Mouse (Mus musculus): ENCODE measurements at regions not wholly inside any gene's neighbourhood (a gene's known extent, or its start where the extent isn't known, plus 50 kb on each side); places are given as distances from the start of the nearest gene placed in this dataset.

DNA sequence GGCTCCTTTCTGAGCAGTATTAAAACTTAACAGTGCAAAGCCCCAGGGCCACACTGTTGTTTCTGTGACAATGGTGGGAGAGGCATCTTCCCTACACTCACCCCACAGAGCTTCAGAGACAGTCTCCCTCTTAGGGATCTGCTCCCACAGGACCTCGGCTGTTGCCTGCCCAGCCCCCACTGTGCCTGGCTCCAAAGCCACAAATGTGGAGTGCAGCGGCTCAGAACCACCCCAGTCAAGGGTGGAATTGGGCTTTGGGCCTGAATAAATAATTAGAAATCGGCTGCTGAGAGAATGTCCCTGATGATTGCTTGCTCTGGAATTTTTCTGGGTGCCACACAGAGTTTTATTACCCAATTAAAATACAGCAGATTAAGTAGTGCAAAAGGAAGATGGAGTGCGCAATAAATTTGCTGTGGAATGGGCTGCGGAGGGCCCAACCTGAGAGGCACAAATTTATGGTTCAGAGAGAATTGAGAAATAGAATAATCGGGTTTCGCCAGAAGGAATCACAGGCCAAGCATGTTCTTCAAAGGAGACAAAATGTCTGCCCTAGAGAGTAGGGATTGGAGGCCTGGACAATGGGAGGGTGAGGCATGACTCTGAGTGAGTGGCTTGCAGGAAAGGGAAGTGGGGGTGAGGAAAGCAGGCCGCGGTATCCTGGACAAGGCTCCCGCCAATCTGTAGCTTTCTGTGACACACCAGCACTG is 56.4 kb downstream of the Cd24a start:
- no peak for DNase-seq (ENCODE audit: low spot score in 2 of 2)

DNA sequence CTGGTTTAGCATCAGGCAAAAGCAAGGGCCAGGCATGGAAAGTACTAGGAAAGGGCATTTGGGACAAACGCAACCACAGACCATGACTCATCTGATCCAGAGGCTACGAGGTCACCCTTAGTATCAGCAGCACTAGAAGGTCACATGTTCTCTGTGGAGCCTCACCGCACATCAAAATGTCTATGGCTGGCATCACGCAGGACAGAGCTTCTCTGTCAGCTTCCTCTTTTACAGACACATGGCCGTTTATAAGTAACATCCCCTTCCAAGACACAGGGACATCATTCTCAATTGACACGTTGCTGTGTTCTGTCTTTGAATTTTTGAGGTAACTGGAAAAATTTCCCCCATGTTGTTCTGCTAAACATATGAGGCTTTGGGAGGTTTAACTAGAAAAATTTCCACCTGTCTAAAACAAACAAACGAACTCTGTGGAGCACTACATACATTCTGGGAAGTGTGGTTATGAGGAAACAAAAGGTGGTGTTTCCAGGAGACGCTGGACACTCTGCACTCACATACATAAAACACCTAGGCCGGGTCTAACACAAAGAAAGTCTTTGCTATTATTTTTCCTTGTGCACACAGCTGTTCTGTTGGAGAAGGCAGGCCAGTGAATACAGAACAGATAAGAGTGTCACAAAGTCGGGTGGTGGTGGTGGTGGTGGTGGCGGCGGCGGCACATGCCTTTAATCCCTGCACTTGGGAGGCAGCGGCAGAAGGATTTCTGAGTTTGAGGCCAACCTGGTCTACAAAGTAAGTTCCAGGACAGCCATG is 63.3 kb downstream of the Cd24a start:
- DNase-seq (ENCODE audit: low spot score in 2 of 2) = no peak

GRCm38 (mm10) chr10:43646326-43646725 is 68.2 kb downstream of the Cd24a start:
- no peak for DNase-seq (ENCODE audit: low spot score in 2 of 2)

GRCm38 (mm10) chr10:43646965-43647364 is 68.9 kb downstream of the Cd24a start:
- DNase-seq (ENCODE audit: low spot score in 2 of 2) = no peak

DNA sequence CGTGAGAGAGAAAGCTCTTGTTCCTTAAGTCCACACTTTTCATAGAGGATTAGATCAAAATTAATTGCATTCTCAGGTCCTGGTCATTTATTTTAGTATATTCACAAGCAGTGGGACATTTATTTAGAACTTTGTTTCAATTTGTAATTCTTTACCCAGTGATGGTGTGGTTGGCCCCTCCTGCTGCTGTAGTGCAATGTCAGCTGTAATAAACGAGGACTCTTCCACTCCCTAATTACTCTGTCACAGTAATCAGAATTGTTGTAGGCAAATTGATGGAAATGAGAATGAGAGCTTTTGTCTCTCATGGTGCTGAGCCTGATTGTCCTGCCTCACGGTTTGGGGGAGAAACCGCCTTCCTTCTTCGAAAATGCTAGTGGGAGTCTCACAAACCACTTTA is 70.1 kb downstream of the Cd24a start:
- no peak for DNase-seq (ENCODE audit: low spot score in 2 of 2)

DNA sequence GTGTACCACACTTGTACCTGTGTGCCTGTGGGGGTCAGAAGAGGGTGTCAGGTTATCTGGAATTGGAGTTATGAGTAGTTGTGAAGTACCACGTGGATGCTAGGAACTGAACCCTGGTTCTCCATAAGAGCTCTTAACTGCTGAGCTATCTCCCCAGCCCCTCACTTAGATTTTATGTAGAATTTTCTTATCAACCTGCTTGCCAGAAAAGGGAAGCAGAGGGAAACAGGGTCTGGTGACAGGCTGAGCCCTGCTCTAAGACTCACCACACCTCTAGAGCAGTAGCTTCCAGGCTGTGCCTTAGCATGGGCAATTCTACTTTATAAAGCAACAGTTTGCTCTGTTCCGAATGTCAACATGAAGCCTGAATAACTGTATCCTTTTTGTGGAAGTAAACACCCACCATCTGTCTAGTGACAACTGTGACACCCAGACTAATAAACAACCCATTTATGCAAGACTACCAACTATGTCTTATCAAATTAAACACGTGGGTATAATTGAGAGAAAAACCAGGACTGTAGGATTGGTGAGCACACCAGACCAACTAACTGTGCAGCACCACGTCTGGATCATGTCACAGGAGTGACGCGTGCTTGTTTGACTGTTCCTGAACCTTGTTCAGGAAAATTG is 70.8 kb downstream of the Cd24a start:
- DNase-seq (ENCODE audit: low spot score in 2 of 2) = no peak

DNA sequence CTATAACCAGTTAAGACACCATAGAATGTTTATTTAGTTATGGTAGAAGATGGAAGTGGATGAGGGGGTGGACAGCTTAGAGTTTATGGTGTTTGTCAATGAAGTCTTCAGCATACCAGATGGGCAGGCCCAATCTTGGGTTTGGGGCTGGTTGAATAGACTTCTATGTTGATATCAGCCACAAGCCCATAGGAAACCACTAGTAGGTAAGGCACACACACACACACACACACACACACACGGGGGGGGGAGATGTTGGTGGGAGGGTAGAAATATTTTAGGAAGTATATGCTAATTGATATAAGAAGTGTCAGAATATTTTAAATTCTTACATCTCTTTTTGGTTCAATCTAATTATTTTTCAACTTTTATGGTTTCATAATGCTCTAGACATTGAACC is 72.4 kb downstream of the Cd24a start:
- DNase-seq (ENCODE audit: low spot score in 2 of 2) = no peak

DNA sequence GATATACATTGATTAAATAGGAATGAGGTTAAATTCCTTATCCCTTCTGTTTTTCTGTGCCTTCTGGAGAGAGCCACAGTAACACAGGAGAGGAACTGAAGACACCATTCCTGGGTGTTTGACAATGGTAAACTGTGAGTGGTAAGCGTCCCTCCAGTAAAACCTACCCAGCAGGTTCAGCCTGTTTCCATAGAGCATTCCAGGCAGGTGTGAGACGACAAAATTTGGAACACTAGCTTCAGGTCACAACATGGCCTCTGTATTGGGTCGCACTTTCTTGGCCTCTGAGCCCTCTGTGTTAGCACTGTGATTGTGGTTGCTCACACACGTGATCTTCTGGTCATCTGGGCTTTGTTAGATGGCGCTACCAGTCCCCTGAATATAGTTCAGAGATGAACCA is 73.4 kb downstream of the Cd24a start:
- DNase-seq (ENCODE audit: low spot score in 2 of 2) = no peak

GRCm38 (mm10) chr10:43651915-43652314 is 73.8 kb downstream of the Cd24a start:
- DNase-seq (ENCODE audit: low spot score in 2 of 2) = no peak

- DNase-seq (ENCODE audit: low spot score in 2 of 2) = no peak
These were observed 77.1 kb downstream of the Cd24a start for GRCm38 (mm10) chr10:43655082-43655671.

- no peak for DNase-seq (ENCODE audit: low spot score in 2 of 2)
These were observed 77.6 kb downstream of the Cd24a start for GRCm38 (mm10) chr10:43655680-43656079.

DNA sequence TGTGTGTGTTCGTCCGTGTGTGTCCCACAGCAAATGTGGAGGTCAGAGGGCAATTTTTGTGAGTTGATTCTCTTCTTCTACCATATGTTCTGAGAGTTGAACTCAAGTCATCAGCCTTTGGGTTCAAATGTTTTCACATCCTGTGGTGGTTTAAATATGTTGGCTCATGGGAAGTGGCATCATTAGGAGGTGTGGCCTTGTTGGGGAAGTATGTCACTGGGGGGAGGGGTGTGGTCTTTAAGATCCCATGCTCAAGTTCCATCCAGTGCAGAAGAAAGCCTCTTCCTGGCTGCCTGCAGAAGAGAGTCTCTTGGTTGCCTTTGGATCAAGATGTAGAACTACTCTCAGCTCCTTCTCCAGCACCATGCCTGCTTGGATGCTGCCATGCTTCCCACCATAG is 78.1 kb downstream of the Cd24a start:
- no peak for DNase-seq (ENCODE audit: low spot score in 2 of 2)

- no peak for DNase-seq (ENCODE audit: low spot score in 2 of 2)
These were observed 79.6 kb downstream of the Cd24a start for GRCm38 (mm10) chr10:43657501-43658225.

DNA sequence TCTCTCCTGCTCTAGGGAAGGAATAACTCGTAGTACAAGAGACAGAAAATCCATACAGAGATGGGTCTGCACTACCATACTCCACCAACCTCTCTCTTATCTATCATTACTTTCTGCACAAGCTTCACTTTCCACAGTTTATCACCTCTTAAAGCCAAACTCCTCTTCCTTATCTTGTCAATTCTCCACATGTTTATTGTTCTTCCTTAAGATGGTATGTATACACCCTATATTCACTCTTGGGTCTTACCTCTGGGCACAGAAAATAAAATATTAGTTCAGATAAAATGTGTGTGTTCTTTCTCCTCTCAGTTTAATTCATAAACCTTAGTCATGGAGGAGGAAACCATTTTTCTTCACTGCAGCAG is 80.1 kb downstream of the Cd24a start:
- DNase-seq (ENCODE audit: low spot score in 2 of 2) = no peak

DNA sequence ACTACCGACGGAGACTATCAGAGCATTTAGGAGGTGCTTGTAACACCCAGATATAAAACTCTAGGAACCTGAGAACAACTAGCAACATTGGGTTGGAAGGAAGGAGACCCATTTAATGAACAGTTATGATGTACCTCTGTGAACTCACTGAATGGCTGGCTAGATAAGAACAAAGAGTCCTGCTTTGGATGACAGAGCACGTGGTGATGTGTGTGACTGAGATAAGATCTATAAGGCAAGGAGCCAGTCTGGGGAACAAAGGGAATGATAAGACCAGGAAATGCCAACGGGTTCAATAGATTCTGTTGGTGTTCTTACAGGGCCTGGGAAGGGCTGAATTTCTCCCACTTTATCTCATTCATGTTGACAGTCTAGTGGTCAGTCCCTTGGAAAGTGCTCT is 86.8 kb downstream of the Cd24a start:
- DNase-seq (ENCODE audit: low spot score in 2 of 2) = no peak

- no peak for DNase-seq (ENCODE audit: low spot score in 2 of 2)
These were observed 88.4 kb downstream of the Cd24a start for GRCm38 (mm10) chr10:43666262-43667085.

GRCm38 (mm10) chr10:43667086-43667690 is 89.1 kb downstream of the Cd24a start:
- no peak for DNase-seq (ENCODE audit: low spot score in 2 of 2)

GRCm38 (mm10) chr10:43667732-43668247 is 89.7 kb downstream of the Cd24a start:
- no peak for DNase-seq (ENCODE audit: low spot score in 2 of 2)

DNA sequence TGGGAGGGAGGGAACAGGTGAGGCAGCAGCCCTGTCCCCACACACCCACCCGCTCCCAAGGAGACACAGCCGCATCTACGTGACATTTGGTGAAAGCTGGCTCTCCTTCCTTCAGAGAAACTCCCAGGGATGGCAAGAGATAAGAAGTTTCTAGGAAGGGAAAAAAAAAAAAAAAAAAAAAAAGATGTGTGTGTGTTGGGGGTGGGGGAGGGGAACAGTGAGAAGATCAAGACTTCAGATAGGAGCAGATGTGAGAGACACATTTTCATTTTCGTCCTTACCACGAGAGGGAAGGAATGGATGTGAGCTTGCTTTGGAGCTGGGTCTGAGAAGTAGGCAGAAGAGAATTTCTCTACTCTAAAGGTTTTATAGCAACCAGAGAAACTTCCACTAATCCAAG is 91.4 kb downstream of the Cd24a start:
- DNase-seq (ENCODE audit: low spot score in 2 of 2) = no peak

DNA sequence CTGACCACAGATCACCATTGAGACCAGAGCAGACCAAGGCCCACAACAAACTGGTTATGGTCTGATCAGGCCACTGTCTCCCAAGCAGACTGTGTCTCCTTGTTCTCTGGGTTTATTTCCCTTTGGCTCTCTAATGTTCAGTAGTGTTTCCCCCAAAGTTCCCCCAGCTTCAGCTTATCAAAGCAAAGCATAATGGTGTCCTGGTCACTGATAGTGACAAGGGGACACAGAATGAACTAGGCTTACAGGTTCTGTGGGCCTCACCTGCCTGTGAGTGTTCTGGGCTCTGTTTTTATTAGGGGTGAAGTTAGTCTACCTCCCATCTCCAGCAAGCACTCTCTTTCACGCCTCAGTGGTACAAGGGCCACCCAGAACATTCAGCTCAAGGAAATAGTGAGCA is 92.7 kb downstream of the Cd24a start:
- DNase-seq (ENCODE audit: low spot score in 2 of 2) = no peak

Measured in frontal cortex, postnatal 14 days (tissue).